Mouse (Mus musculus): ENCODE data around the gene Pbld1. TPM values are rescaled to one million over a fixed set of nuclear protein-coding genes. Genes with fewer than 3 reads are reported as not detected.
A peak's percentile ranks its signal among the peaks of the same experiment; 100 is the strongest.

The Pbld1 gene
- total RNA-seq (2021) = 1 to 10 TPM; 1.5 to 2.9 TPM
- long read RNA-seq, experiment 1 = 0 reads
- long read RNA-seq, experiment 2, partial matches to known transcripts = 0 of 2 reads
- long read RNA-seq, experiment 2, other reads (novel, unspliced or antisense) = 2 of 2 reads

- no peak for DNase-seq (ENCODE audit: low spot score in 2 of 2)
These were observed at the start of gene Pbld1 for GRCm38 (mm10) chr10:63059862-63060261. Pbld1 (plus strand) TSS chr10:63060162.

- DNase-seq (ENCODE audit: low spot score in 2 of 2) = no peak
These were observed 49.7 kb upstream of the Pbld1 start for GRCm38 (mm10) chr10:63010268-63010667.

GRCm38 (mm10) chr10:63011556-63011955 lies 48.4 kb upstream of the Pbld1 start:
- no peak for DNase-seq (ENCODE audit: low spot score in 2 of 2)

- no peak for DNase-seq (ENCODE audit: low spot score in 2 of 2)
These were observed 46.5 kb upstream of the Pbld1 start for GRCm38 (mm10) chr10:63013476-63013875.

- no peak for DNase-seq (ENCODE audit: low spot score in 2 of 2)
These were observed 45.8 kb upstream of the Pbld1 start for GRCm38 (mm10) chr10:63014168-63014567.

- no peak for DNase-seq (ENCODE audit: low spot score in 2 of 2)
These were observed 40.7 kb upstream of the Pbld1 start for GRCm38 (mm10) chr10:63019304-63019703.

GRCm38 (mm10) chr10:63021702-63022101 lies 38.3 kb upstream of the Pbld1 start:
- no peak for DNase-seq (ENCODE audit: low spot score in 2 of 2)

GRCm38 (mm10) chr10:63022541-63023120 lies 37.3 kb upstream of the Pbld1 start:
- no peak for DNase-seq (ENCODE audit: low spot score in 2 of 2)

GRCm38 (mm10) chr10:63023121-63023748 lies 36.7 kb upstream of the Pbld1 start:
- peak; percentile 74 to 75 for DNase-seq (ENCODE audit: low spot score in 2 of 2)

- DNase-seq (ENCODE audit: low spot score in 2 of 2) = peak; percentile 99
These were observed 36.0 kb upstream of the Pbld1 start, which contains the start of the genes Hnrnph3 and Pbld2 for GRCm38 (mm10) chr10:63023749-63024579. Hnrnph3 (minus strand) TSS chr10:63024217. Pbld2 (plus strand) TSS chr10:63024315.

GRCm38 (mm10) chr10:63024580-63024910 lies 35.4 kb upstream of the Pbld1 start:
- peak; percentile 51 to 59 for DNase-seq (ENCODE audit: low spot score in 2 of 2)

- DNase-seq (ENCODE audit: low spot score in 2 of 2) = no peak
These were observed 34.9 kb upstream of the Pbld1 start for GRCm38 (mm10) chr10:63025016-63025415.

- no peak for DNase-seq (ENCODE audit: low spot score in 2 of 2)
These were observed 34.4 kb upstream of the Pbld1 start for GRCm38 (mm10) chr10:63025491-63026011.

- DNase-seq (ENCODE audit: low spot score in 2 of 2) = no peak
These were observed 33.7 kb upstream of the Pbld1 start for GRCm38 (mm10) chr10:63026156-63026794.

GRCm38 (mm10) chr10:63026795-63027160 lies 33.2 kb upstream of the Pbld1 start:
- no peak for DNase-seq (ENCODE audit: low spot score in 2 of 2)

GRCm38 (mm10) chr10:63027376-63028161 lies 32.4 kb upstream of the Pbld1 start:
- peak in 1 of 2 experiments; percentile 36 for DNase-seq (ENCODE audit: low spot score in 2 of 2)

- DNase-seq (ENCODE audit: low spot score in 2 of 2) = no peak
These were observed 31.6 kb upstream of the Pbld1 start for GRCm38 (mm10) chr10:63028396-63028795.

- no peak for DNase-seq (ENCODE audit: low spot score in 2 of 2)
These were observed 27.7 kb upstream of the Pbld1 start for GRCm38 (mm10) chr10:63032267-63032666.

GRCm38 (mm10) chr10:63032956-63033355 lies 27.0 kb upstream of the Pbld1 start:
- no peak for DNase-seq (ENCODE audit: low spot score in 2 of 2)

- DNase-seq (ENCODE audit: low spot score in 2 of 2) = no peak
These were observed 21.2 kb upstream of the Pbld1 start for GRCm38 (mm10) chr10:63038571-63039320.
